Mouse (Mus musculus) spleen, postnatal 0 days (tissue): ENCODE measurements around the gene AF366264. TPM values are rescaled to one million over a fixed set of nuclear protein-coding genes. Genes with fewer than 3 reads are reported as not detected.

ENCODE experiments used
- polyA plus RNA-seq: library from polyadenylated mRNA; unstranded; fragments of >200 nt; fragmentation: Nextera tagmentation; extraction: Ambion mirVana; gene quantifications from 2 replicates; pipeline ENCODE4 v1.2.1, GENCODE M21; 2015

AF366264 gene
- not detected in 2 replicates for polyA plus RNA-seq

GRCm38 (mm10) chr8:13838289-13838688 lies at the start of gene AF366264:
Gene AF366264 (minus strand): TSS chr8:13838389.

GRCm38 (mm10) chr8:13785250-13785763 lies 52.9 kb downstream of the AF366264 start, which contains the start of gene Upf3a:
Gene Upf3a (plus strand): TSS chr8:13785615.

Other genes starting within 250 kb of the AF366264 start
- 19.8 and 24.0 TPM in 2 replicates for gene Rasa3, start 160.8 kb downstream of the AF366264 start, polyA plus RNA-seq
- gene Cfap97d2, start 132.5 kb downstream of the AF366264 start, polyA plus RNA-seq = 0.18 TPM in 1 of 2 replicates, not detected in the other
- gene Cdc16, start 80.7 kb downstream of the AF366264 start, polyA plus RNA-seq = 42.9 and 48.5 TPM in 2 replicates
- 22.0 and 27.1 TPM in 2 replicates for gene Upf3a, start 52.8 kb downstream of the AF366264 start, polyA plus RNA-seq
- 12.2 and 12.3 TPM in 2 replicates for gene Champ1, start 31.3 kb upstream of the AF366264 start, polyA plus RNA-seq
- 8.7 and 11.5 TPM in 2 replicates for gene Coprs, start 51.9 kb upstream of the AF366264 start, polyA plus RNA-seq